Mouse (Mus musculus) kidney, postnatal 0 days (tissue): Measurements from ENCODE around the gene Snap91. TPM values are rescaled to one million over a fixed set of nuclear protein-coding genes. Genes with fewer than 3 reads are reported as not detected.

Experiments
- ATAC-seq: fragments of 200-750 bp; cut with Nextera tagmentation; replicated peaks from 2 replicates; pipeline ENCODE4 v1.8.0; 2017; ENCODE audit warnings: low read depth, moderate number of reproducible peaks, moderate TSS enrichment, moderate library complexity; ENCODE audit not compliant: low FRiP score
- DNase-seq: peaks from one replicate; pipeline ENCODE4 v3.0.0-alpha.2; 2016; ENCODE audit warnings: low spot score
- H3K27ac ChIP-seq: fragments of 300-500 bp; sonication (generic); 2 replicates; pipeline ENCODE4 v1.5.1; 2014; ENCODE audit warnings: mild to moderate bottlenecking
- H3K27me3 ChIP-seq: fragments of 300-500 bp; sonication (generic); 2 replicates; pipeline ENCODE4 v1.6.1; 2014; ENCODE audit warnings: low read length, mixed read lengths; ENCODE audit not compliant: insufficient read depth
- H3K36me3 ChIP-seq: fragments of 300-500 bp; sonication (generic); 2 replicates; pipeline ENCODE4 v1.6.1; 2014; ENCODE audit warnings: low read length, mixed read lengths; ENCODE audit not compliant: insufficient read depth
- H3K4me1 ChIP-seq: fragments of 300-500 bp; sonication (generic); replicated peaks from 2 replicates; pipeline ENCODE4 v1.6.1; 2014; ENCODE audit warnings: antibody characterized with exemption, low read length, mixed read lengths; ENCODE audit not compliant: insufficient read depth
- H3K4me2 ChIP-seq: fragments of 300-500 bp; sonication (generic); 2 replicates; pipeline ENCODE4 v1.6.1; 2014; ENCODE audit warnings: mild to moderate bottlenecking, low read length, moderate library complexity, mixed read lengths
- H3K4me3 ChIP-seq: fragments of 300-500 bp; sonication (generic); replicated peaks from 2 replicates; pipeline ENCODE4 v1.5.1; 2014; ENCODE audit warnings: low read depth, low read length
- H3K9ac ChIP-seq: fragments of 300-500 bp; sonication (generic); 2 replicates; pipeline ENCODE4 v1.6.1; 2014; ENCODE audit warnings: low read depth, low read length
- H3K9me3 ChIP-seq: fragments of 300-500 bp; sonication (generic); replicated peaks from 2 replicates; pipeline ENCODE4 v1.6.1; 2016; ENCODE audit warnings: low read length, inconsistent platforms, mixed read lengths
- CTCF ChIP-seq: IDR thresholded peaks from 2 replicates; pipeline ENCODE4 v1.5.1; 2016; ENCODE audit warnings: antibody characterized with exemption, low read depth, mild to moderate bottlenecking, moderate library complexity
- WGBS: fragments of 180-500 bp; shearing (Covaris S2); extraction: QIAGEN DNeasy Blood & Tissue Kit; methylation state at CpG from one replicate; pipeline ENCODE4 v1.1.7; 2014; 5-methylcytosine and 5-hydroxymethylcytosine counted together
- polyA plus RNA-seq: library from polyadenylated mRNA; unstranded; fragments of >200 nt; fragmentation: Nextera tagmentation; extraction: Ambion mirVana; gene quantifications from 2 replicates; pipeline ENCODE4 v1.2.1, GENCODE M21; 2015

Gene Snap91
- polyA plus RNA-seq, 1 experiment from 2014 or later, result 20.9 TPM

GRCm38 (mm10) chr9:86879216-86880112, 990 bp downstream of the Snap91 start:
- ATAC-seq, result peak; percentile 49
- TF ChIP-seq CTCF, result no peak
- Histone ChIP-seq H3K4me3 (peak overlapping the region; percentile 54), H3K36me3 (no peaks in the 10 kb centered on the region), H3K27me3 (peaks cover 11% of the 10 kb centered on the region; the same call in 1 of the 2 replicates), H3K9ac (peak overlapping the region; percentile 42; the same call in 1 of the 2 replicates), H3K4me1 (peaks cover 4% of the 10 kb centered on the region; the same call in 1 of the 2 replicates), H3K9me3 (no peaks in the 10 kb centered on the region), H3K4me2 (peak overlapping the region; percentile 89), H3K27ac (no peak overlapping the region)
- WGBS, result under 1% methylated on average over 75 of the region's 75 CpGs
- DNase-seq, result peak; percentile 32

DNA sequence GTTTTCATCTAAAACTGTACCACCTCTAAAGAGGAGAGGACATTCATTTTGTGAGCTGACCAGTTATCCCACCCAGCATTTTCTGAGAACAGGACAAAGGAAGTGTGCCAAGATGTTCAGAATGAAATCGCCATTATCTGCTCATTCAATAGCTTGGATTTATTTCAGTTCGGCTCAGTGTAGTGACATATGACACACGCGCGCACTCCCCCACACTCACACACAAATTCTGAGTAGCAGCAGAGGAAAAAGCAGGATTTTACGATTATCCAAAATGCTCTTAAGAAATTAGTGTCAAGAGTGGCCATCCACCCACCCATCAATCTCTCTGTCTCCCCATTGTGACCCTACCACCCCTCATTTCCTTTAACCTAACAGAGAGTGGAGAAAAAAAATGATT, 1.7 kb downstream of the Snap91 start:
- peaks cover 4% of the 10 kb centered on the region; the same call in 1 of the 2 replicates for H3K4me1 ChIP-seq
- H3K9me3 ChIP-seq, result no peaks in the 10 kb centered on the region
- H3K4me3 ChIP-seq, result peak overlapping the region; percentile 54
- no peak for DNase-seq
- no peaks in the 10 kb centered on the region for H3K36me3 ChIP-seq
- peaks cover 11% of the 10 kb centered on the region; the same call in 1 of the 2 replicates for H3K27me3 ChIP-seq
- ATAC-seq, result no peak
- peak overlapping the region; percentile 89; the same call in 1 of the 2 replicates for H3K4me2 ChIP-seq
- 30% methylated on average over 6 of the region's 6 CpGs for WGBS
- H3K9ac ChIP-seq, result no peak overlapping the region
- TF ChIP-seq CTCF, result no peak
- no peak overlapping the region for H3K27ac ChIP-seq

GRCm38 (mm10) chr9:86873681-86874080, 6.8 kb downstream of the Snap91 start:
- Histone ChIP-seq H3K27me3 (no peaks in the 10 kb centered on the region), H3K4me2 (no peak overlapping the region), H3K9ac (no peak overlapping the region), H3K4me1 (no peaks in the 10 kb centered on the region), H3K9me3 (no peaks in the 10 kb centered on the region), H3K27ac (no peak overlapping the region), H3K4me3 (no peak overlapping the region), H3K36me3 (no peaks in the 10 kb centered on the region)
- ATAC-seq (no peak), DNase-seq (no peak)
- TF ChIP-seq CTCF, result no peak
- WGBS, result 81% methylated on average over 4 of the region's 4 CpGs

DNA sequence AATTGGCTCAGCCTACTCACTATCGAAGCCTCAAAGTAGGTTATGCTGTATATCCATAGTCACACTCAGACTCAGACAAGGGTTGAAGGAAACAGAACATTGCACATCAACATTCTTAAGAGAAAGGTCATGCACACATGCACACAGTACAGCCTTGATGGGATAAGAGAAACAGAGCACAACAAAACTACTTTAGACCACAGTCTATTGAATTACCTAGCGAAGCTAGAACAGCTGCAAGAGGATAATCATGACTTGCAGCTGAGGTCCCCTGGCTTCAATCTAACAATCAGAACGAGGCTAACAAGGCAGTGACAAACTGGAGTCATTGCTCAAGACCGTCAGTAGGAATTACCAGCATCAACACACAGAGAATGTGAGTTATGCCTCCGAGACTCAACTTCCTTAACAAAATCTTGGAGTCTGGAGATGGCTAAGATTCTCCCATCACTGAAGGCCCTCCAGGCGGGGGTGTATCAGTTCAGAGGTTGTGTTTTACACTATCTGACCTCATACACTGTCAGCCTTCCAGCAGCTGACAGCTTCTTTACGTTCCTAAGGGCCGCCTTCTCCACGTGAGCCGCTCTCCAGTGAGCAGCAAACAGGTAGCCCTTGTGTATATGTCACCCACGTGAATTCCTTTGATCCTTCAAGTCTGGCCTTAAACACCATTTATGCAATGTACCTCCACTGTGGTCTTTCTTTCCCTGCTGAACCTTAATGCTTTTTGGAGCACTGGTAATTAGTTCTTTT, 10.7 kb downstream of the Snap91 start:
- no peaks in the 10 kb centered on the region for H3K27me3 ChIP-seq
- no peak overlapping the region for H3K9ac ChIP-seq
- H3K9me3 ChIP-seq, result no peaks in the 10 kb centered on the region
- 44% methylated on average over 11 of the region's 11 CpGs for WGBS
- no peak overlapping the region for H3K27ac ChIP-seq
- no peak overlapping the region for H3K4me2 ChIP-seq
- no peaks in the 10 kb centered on the region for H3K36me3 ChIP-seq
- no peak; the same call in 1 of the 2 replicates for ATAC-seq
- TF ChIP-seq CTCF, result no peak
- H3K4me3 ChIP-seq, result no peak overlapping the region
- DNase-seq, result peak; percentile 25
- H3K4me1 ChIP-seq, result no peaks in the 10 kb centered on the region

GRCm38 (mm10) chr9:86858101-86858500, 22.4 kb downstream of the Snap91 start:
- no peak overlapping the region for H3K9ac ChIP-seq
- WGBS, result 92% methylated on average over 4 of the region's 4 CpGs
- H3K27me3 ChIP-seq, result no peaks in the 10 kb centered on the region
- TF ChIP-seq CTCF, result no peak
- no peaks in the 10 kb centered on the region for H3K36me3 ChIP-seq
- no peak overlapping the region for H3K27ac ChIP-seq
- no peak overlapping the region for H3K4me2 ChIP-seq
- no peak overlapping the region for H3K4me3 ChIP-seq
- H3K4me1 ChIP-seq, result no peaks in the 10 kb centered on the region
- no peak for ATAC-seq
- no peak for DNase-seq
- no peaks in the 10 kb centered on the region for H3K9me3 ChIP-seq

DNA sequence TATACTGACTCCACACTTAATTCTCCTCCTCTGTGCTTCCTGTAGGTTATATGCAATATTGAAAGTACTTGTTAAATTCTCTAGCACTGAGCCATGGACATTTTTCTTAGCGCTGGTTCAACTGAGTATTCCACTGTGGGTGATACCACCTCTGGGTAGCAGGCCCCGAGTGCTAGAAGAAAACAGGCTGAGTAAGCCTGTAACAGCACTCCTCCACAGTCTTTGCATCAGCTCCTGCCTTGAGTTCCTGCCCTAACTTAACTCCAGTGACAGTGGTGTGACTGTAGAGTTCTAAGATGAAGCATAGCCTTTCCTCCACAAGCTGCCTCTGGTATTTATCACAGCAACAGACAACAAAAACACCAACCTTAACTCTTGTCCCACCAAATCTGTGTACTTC, 22.8 kb downstream of the Snap91 start:
- Histone ChIP-seq H3K4me3 (no peak overlapping the region), H3K9ac (no peak overlapping the region), H3K36me3 (no peaks in the 10 kb centered on the region), H3K4me2 (no peak overlapping the region), H3K9me3 (no peaks in the 10 kb centered on the region), H3K27me3 (no peaks in the 10 kb centered on the region), H3K4me1 (no peaks in the 10 kb centered on the region), H3K27ac (no peak overlapping the region)
- ATAC-seq, result no peak
- 94% methylated on average over 2 of the region's 2 CpGs for WGBS
- no peak for TF ChIP-seq CTCF
- DNase-seq, result no peak
